Mouse (Mus musculus) granulocyte monocyte progenitor cell, adult 5-6 weeks (primary cell): ENCODE data around the gene Tbl1xr1. TPM values are rescaled to one million over a fixed set of nuclear protein-coding genes. Genes with fewer than 3 reads are reported as not detected.
A peak's percentile ranks its signal among the peaks of the same experiment; 100 is the strongest.

Experiments
- ATAC-seq: replicated peaks from 2 replicates; pipeline ENCODE4 v1.8.0; 2016; ENCODE audit warnings: mild to moderate bottlenecking, moderate TSS enrichment, inconsistent platforms; ENCODE audit not compliant: poor library complexity, severe bottlenecking
- total RNA-seq, 2 experiments: library from RNA; stranded (forward) in 1 of 2; stranded (reverse) in 1 of 2; fragments of 200-712, 200-1000 nt in 1 of 2; fragments of >200 nt in 1 of 2; fragmentation: Nextera tagmentation in 1 of 2; gene quantifications; 2 replicates each; pipeline ENCODE4 v1.2.3; 2014 to 2017

The Tbl1xr1 gene
- total RNA-seq, 2 experiments from 2014 or later: 78.0 to 89.8 TPM

DNA sequence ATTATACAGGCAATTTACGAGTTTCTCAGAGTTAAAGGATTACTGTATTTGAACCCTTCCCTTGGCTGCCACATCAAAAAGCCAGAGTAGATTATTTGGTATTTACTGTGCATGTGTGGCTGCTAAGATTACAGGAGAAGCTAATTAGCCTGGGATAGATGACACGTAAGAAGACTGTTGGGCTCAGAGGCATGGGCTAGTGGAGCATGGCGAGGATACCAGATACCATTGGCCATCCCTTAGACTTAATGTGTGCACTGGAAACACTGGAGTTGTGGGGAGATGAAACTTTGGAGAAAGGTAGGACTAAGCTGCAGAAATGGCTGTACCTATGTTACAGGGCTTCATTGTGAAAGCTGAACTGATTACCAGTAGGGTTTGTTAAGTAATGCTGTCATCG lies 108.8 kb downstream of the Tbl1xr1 start:
- ATAC-seq: no peak; the same call in 1 of the 2 replicates

GRCm38 (mm10) chr3:22190498-22190897 lies 114.0 kb downstream of the Tbl1xr1 start:
- peak; percentile 78 for ATAC-seq

- ATAC-seq: no peak
These were observed 116.5 kb downstream of the Tbl1xr1 start for GRCm38 (mm10) chr3:22192931-22193330.

DNA sequence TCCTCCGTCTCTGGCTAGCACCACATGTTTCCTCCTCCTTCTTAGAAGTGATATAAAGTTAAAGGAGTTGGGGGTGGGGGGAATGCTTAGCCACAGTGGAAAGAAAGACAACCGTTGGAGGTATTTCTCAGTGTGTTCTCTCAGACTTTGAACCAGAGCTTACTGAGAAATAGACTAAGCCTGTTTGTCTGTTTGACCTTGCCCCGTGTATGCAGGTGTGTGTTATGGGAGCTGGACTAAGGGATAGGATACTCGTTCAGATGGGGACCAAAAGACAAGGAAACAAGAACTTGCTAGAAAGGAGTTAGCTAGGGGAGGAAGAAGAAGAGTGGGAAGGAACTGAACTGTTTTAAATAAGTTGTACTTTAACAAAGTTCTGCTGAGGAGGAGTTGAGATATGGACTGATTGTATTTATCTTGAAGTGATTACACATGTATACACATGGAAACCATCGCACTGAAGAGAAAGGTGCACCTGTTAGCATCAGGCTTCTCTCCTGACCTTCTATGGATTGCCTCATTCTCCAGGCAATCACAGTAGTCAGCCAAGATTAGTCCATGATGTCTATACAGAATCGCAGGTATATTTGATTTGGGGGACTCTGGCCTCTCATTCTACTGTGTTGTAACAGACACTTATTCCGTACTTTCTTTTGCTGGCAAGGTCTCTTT lies 117.9 kb downstream of the Tbl1xr1 start:
- ATAC-seq: no peak

GRCm38 (mm10) chr3:22198802-22199201 lies 122.3 kb downstream of the Tbl1xr1 start:
- no peak for ATAC-seq

- no peak for ATAC-seq
These were observed 127.7 kb downstream of the Tbl1xr1 start for GRCm38 (mm10) chr3:22204186-22204585.

DNA sequence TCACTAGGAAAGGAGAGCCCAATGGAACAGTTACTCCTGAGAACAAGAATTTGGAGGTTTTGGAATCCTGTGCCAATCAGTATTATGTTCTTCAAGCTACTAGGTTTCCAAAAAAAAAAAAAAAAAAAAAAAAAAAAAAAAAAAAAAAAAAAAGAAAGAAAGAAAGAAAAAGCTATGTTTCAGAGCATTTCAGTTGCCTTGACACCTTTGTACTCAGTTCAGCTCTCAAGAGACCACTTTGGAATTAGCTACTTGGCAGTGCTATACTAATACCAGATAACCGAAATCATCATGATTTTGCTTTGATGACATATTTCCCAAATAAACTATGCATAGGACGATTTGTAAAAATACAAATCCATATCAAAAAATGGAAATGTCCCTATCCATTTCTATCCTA lies 145.1 kb downstream of the Tbl1xr1 start:
- no peak for ATAC-seq

DNA sequence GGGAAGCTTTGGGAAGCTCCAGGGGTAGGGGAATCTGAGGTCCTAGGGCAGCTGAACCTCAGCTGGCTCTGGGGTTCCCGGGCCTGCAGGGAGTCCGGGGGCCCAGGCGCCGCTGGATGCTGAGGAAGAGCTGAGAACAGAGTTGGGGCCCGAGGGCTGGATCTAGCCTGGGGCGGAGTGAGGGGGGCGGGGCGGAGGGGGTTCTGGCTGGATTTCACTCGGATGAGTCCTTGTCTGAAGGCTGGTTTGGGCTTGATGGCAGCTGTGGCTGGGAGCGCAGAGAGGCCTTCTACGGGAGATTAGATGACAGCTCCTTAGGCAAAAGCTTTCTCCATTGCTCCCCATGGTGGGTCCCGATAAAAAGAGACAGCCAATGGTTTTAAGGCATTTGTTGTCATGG lies 145.9 kb downstream of the Tbl1xr1 start:
- ATAC-seq: no peak

GRCm38 (mm10) chr3:22223023-22223422 lies 146.6 kb downstream of the Tbl1xr1 start:
- ATAC-seq: no peak

- no peak for ATAC-seq
These were observed 151.6 kb downstream of the Tbl1xr1 start for GRCm38 (mm10) chr3:22228052-22228451.

DNA sequence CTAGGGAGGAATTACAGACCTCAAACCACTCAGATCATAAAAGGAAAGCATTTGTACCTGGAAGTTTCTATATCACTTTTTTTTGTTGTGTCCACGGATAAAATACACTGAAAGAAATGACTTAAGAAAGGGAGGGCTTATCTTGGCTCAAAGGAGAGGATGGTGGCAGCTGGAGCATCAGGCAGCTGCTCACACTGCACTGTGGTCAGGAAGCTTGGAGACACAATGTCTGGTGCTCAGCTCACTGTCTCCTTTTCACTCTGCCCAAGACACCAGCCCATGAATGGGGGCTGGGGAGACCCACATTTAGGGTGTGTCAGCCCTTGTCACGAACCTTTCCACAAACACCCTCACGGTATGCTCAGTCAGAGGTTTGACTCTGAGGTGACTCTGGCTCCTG lies 154.2 kb downstream of the Tbl1xr1 start:
- no peak for ATAC-seq

DNA sequence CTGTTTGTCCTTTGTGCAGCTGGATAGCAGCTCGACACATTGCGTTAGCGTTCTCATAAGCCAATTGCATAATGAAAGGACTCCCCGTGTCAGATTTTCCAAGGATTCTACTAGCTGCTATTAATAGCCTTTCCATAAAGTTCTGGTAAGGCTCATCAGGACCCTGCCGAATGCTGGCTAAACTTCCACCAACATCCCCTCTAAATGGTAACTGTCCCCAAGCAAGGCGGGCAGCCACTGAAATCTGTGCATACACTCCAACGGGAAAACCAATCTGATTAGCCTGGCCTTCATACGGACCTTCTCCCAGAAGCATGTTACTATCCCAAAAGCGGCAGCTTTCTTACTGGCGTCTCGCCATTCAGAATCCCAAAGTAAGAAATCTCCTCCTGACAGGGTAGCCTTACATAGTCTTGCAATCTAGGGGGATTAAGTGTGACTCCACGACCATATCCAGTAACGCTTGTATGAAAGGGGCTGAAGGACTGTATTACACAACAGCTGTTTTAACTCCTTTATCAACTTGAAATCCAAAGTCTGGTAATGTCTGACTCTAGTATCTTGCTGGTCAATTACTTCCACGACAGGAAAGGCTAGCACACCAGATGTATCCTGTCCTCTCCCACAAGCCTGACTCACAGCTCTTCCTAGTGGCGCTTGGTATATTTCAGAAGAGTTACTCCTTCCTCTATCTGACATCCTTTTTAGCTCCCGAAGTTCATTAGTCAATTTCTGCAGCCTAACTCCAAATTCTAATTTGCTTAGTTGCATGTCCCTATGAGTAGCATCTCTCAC lies 161.9 kb downstream of the Tbl1xr1 start:
- ATAC-seq: no peak; the same call in 1 of the 2 replicates
